Mouse (Mus musculus) heart, embryonic 13.5 days (tissue): Measurements from ENCODE around the gene Pomp. TPM values are rescaled to one million over a fixed set of nuclear protein-coding genes. Genes with fewer than 3 reads are reported as not detected.

ENCODE experiments used
- ATAC-seq: fragments of 200-750 bp; cut with Nextera tagmentation; 2 replicates; pipeline ENCODE4 v1.8.0; 2017; ENCODE audit warnings: moderate TSS enrichment; ENCODE audit not compliant: insufficient number of reproducible peaks, low FRiP score, low TSS enrichment; ENCODE audit errors: extremely low read depth
- H3K27ac ChIP-seq: fragments of 300-500 bp; sonication (generic); replicated peaks from 2 replicates; pipeline ENCODE4 v1.5.1; 2015; ENCODE audit warnings: moderate library complexity, mild to moderate bottlenecking, inconsistent platforms
- H3K27me3 ChIP-seq: fragments of 300-500 bp; sonication (generic); replicated peaks from 2 replicates; pipeline ENCODE4 v1.6.1; 2015; ENCODE audit warnings: mild to moderate bottlenecking, inconsistent platforms
- H3K36me3 ChIP-seq: fragments of 300-500 bp; sonication (generic); 2 replicates; pipeline ENCODE4 v1.6.1; 2015; ENCODE audit warnings: mild to moderate bottlenecking, inconsistent platforms
- H3K4me1 ChIP-seq: fragments of 300-500 bp; sonication (generic); 2 replicates; pipeline ENCODE4 v1.6.1; 2015; ENCODE audit warnings: inconsistent platforms
- H3K4me2 ChIP-seq: fragments of 300-500 bp; sonication (generic); 2 replicates; pipeline ENCODE4 v1.6.1; 2015; ENCODE audit warnings: inconsistent platforms, mild to moderate bottlenecking, moderate library complexity
- H3K4me3 ChIP-seq: fragments of 300-500 bp; sonication (generic); 2 replicates; pipeline ENCODE4 v1.5.1; 2015; ENCODE audit warnings: moderate library complexity, mild to moderate bottlenecking, inconsistent platforms
- H3K9ac ChIP-seq: fragments of 300-500 bp; sonication (generic); 2 replicates; pipeline ENCODE4 v1.6.1; 2015; ENCODE audit warnings: inconsistent platforms, mild to moderate bottlenecking, moderate library complexity
- H3K9me3 ChIP-seq: fragments of 300-500 bp; sonication (generic); 2 replicates; pipeline ENCODE4 v1.6.1; 2016; ENCODE audit warnings: inconsistent platforms
- WGBS: fragments of 180-500 bp; shearing (Covaris S2); methylation state at CpG from one replicate; pipeline ENCODE4 v1.1.7; 2015; ENCODE audit warnings: mixed read lengths; 5-methylcytosine and 5-hydroxymethylcytosine counted together
- polyA plus RNA-seq: library from polyadenylated mRNA; unstranded; fragments of >200 nt; fragmentation: Nextera tagmentation; extraction: Ambion mirVana; gene quantifications from 2 replicates; pipeline ENCODE4 v1.2.1, GENCODE M21; 2015

Pomp gene
- polyA plus RNA-seq, 1 experiment from 2014 or later = 303 TPM

DNA sequence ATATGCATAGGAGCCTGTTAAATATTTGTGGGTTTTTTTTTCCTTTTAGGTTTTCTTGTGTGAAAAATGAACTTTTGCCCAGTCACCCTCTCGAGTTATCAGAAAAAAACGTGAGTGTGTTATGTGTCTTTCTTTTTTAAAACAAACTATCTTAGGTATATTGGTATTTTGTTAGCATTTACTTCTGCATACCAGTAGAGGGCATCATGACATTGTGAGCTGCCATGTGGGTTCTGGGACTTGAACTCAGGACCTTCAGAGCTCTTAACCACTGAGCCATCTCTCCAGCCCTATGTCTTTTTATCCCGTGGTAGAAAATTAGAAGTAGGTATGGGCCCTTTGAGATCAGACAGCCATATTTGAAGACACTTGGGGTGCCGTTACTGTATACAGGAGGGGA, 8.4 kb downstream of the Pomp start:
- Histone ChIP-seq H3K9me3 (no peaks in the 10 kb centered on the region), H3K36me3 (peaks cover 98% of the 10 kb centered on the region), H3K27ac (no peak overlapping the region), H3K4me3 (no peak overlapping the region), H3K4me1 (no peaks in the 10 kb centered on the region), H3K9ac (no peak overlapping the region), H3K27me3 (no peaks in the 10 kb centered on the region), H3K4me2 (no peak overlapping the region)
- no peak for ATAC-seq
- 93% methylated on average over 4 of the region's 4 CpGs for WGBS

DNA sequence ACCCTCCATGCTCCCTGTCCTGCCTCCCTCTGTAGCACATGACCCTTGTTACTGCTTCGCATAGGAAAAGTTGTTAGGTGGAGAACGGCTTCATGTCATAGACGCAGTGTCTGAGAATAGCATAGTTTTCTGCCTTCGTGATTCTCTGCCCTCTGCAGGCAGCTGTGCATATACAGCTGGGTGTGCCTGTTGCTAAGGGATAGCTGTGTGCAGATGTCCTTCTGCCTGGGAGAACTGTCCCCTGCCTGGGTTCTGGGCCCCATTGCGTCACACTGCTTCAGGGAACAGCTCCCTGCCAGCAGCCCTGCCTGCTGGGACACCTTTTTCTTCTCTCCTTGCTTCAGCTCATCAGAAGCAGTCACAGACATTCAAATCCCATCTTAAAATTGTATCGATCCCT, 9.3 kb downstream of the Pomp start:
- H3K27me3 ChIP-seq = no peaks in the 10 kb centered on the region
- no peaks in the 10 kb centered on the region for H3K4me1 ChIP-seq
- H3K4me2 ChIP-seq = no peak overlapping the region
- H3K36me3 ChIP-seq = peaks cover 98% of the 10 kb centered on the region
- no peak overlapping the region for H3K4me3 ChIP-seq
- no peak overlapping the region for H3K9ac ChIP-seq
- H3K9me3 ChIP-seq = no peaks in the 10 kb centered on the region
- no peak overlapping the region for H3K27ac ChIP-seq
- ATAC-seq = no peak
- WGBS = 83% methylated on average over 6 of the region's 6 CpGs

DNA sequence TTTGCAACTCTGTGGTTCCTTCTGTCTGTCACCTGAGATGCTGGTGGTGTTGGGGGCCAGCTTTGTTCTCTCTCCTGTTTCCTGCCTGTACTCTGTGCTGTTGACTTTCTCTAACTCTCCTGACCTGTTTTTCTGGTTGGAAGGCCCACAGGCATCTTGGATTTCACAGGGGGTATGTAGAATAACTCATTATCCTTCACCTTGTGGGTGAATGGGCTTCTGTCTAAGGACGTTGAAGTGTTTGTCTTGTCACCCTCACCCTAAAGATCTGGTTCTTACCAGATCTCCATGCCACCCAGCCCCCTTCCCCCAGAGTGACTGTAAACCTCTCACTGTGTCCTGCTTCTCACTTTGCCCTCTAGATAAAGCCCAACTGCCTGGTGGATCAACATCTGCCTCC, 10.0 kb downstream of the Pomp start:
- Histone ChIP-seq H3K4me2 (no peak overlapping the region), H3K4me3 (no peak overlapping the region), H3K27ac (no peak overlapping the region), H3K4me1 (no peaks in the 10 kb centered on the region), H3K9me3 (no peaks in the 10 kb centered on the region), H3K36me3 (peaks cover 98% of the 10 kb centered on the region), H3K27me3 (no peaks in the 10 kb centered on the region), H3K9ac (no peak overlapping the region)
- WGBS = 68% methylated on average over 1 of the region's 1 CpGs
- no peak for ATAC-seq

DNA sequence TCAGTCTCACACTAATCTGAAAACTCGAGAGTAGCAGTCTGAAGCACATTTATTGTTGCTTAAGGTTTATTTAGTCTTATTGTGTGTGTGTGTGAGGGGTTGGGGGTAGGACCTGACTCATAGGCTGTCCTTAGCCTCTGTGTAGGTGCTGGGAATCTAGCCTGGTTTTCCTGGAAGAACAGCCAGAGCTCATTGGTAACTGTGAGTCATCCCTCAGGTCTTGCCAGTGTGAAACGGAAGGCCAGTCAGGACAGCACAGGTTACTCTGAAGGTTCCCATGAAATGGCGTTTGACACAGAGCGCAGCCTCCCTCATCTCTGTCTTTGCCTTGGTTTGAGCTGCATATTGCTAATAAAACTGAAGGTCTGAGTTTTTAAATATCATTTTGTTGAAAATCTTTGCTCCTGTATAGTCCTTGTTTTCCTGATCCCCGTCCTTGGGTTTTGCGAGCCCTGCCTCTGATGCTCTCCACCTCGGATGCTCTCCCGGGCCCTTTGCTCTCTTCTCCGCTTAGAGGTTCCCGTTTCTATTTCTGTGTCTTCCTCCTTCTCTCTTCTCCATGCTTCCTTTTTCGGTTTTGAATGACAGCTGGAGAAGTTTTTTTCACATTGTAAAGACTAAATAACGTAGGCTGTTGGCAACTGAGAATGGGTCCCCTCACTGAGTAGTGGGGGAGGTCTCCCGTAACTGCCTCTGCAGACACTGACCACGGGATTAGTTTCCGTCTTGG, 11.0 kb downstream of the Pomp start:
- H3K4me2 ChIP-seq = no peak overlapping the region
- no peak overlapping the region for H3K4me3 ChIP-seq
- no peaks in the 10 kb centered on the region for H3K4me1 ChIP-seq
- H3K36me3 ChIP-seq = peaks cover 98% of the 10 kb centered on the region
- no peaks in the 10 kb centered on the region for H3K9me3 ChIP-seq
- H3K9ac ChIP-seq = no peak overlapping the region
- H3K27me3 ChIP-seq = no peaks in the 10 kb centered on the region
- 88% methylated on average over 15 of the region's 15 CpGs for WGBS
- ATAC-seq = no peak
- no peak overlapping the region for H3K27ac ChIP-seq

DNA sequence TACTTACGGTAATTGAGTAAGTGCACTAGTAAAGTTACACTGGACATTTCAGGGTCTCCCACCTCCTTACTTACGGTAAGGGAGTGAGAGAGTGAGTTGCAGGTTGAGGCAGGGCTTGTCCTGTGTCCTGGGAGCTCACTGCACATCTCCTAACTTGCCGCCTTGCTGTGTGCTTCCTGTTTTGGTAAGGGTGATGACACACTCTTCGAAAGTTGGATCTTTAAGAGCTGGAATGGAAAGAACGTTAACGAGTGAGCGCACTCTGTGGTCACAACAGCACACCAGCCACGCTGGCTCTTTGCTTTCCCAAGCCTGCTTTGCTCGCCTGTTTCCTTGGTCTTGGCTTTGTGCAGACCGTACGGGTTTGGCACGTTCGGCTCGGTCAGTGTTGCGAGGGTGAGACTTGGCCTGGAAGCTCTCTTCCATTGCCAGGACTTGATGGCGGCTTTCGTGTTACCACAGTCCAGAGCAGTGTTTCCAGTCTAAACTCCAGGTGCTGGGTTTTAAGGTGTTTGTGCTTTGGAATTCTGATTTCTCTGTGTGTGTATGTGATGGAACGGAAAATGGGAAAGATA, 14.3 kb downstream of the Pomp start:
- 90% methylated on average over 18 of the region's 18 CpGs for WGBS
- Histone ChIP-seq H3K27me3 (no peaks in the 10 kb centered on the region), H3K27ac (no peak overlapping the region), H3K4me2 (no peak overlapping the region), H3K4me3 (no peak overlapping the region), H3K9me3 (peaks cover 4% of the 10 kb centered on the region; the same call in 1 of the 2 replicates), H3K9ac (no peak overlapping the region), H3K4me1 (no peaks in the 10 kb centered on the region), H3K36me3 (peaks cover 97% of the 10 kb centered on the region)
- ATAC-seq = no peak

DNA sequence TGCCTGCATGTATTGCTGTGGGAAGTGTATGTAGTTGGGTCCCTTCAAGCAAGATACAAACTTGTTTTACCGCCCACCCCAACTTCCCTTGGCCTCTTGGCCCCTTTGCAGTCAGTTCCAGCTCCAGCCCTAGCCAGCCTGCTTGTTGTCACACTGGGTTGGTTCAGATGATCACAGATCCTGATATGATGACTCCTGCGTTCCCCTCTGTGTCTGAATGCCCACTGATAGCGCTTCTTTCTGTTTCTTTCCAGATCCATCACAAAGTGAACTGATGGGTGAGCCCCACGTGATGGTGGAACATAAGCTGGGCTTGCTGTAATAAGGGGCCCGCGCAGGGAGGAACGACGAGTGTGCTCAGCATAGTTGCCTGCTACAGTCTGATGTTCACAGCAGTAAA, 14.9 kb downstream of the Pomp start:
- no peak for ATAC-seq
- Histone ChIP-seq H3K27ac (no peak overlapping the region), H3K27me3 (no peaks in the 10 kb centered on the region), H3K4me1 (no peaks in the 10 kb centered on the region), H3K4me3 (no peak overlapping the region), H3K36me3 (peaks cover 96% of the 10 kb centered on the region), H3K4me2 (no peak overlapping the region), H3K9me3 (peaks cover 4% of the 10 kb centered on the region; the same call in 1 of the 2 replicates), H3K9ac (no peak overlapping the region)
- WGBS = 90% methylated on average over 8 of the region's 8 CpGs

DNA sequence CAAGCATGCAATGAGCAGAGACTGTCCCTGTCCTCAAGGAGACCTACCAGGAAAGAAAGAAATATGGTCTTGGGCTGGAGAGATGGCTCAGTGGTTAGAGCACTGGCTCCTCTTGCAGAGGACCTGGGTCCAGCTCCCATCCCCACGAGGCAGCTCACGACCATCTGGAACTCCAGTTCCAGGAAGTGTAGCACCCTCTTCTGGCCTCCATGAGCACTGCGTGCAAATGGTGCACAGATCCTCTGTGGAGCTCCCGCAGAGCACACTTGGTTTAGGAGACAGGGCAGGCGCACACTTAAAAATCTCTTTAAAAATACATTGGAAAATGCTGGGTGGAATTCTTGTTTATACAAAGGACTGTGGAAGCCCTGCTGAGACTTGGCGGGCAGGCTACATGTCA, 17.3 kb downstream of the Pomp start:
- Histone ChIP-seq H3K36me3 (peaks cover 97% of the 10 kb centered on the region), H3K4me1 (no peaks in the 10 kb centered on the region), H3K4me3 (no peak overlapping the region), H3K9me3 (peaks cover 4% of the 10 kb centered on the region; the same call in 1 of the 2 replicates), H3K27ac (no peak overlapping the region), H3K4me2 (no peak overlapping the region), H3K27me3 (no peaks in the 10 kb centered on the region), H3K9ac (no peak overlapping the region)
- WGBS = 88% methylated on average over 6 of the region's 6 CpGs
- ATAC-seq = no peak

DNA sequence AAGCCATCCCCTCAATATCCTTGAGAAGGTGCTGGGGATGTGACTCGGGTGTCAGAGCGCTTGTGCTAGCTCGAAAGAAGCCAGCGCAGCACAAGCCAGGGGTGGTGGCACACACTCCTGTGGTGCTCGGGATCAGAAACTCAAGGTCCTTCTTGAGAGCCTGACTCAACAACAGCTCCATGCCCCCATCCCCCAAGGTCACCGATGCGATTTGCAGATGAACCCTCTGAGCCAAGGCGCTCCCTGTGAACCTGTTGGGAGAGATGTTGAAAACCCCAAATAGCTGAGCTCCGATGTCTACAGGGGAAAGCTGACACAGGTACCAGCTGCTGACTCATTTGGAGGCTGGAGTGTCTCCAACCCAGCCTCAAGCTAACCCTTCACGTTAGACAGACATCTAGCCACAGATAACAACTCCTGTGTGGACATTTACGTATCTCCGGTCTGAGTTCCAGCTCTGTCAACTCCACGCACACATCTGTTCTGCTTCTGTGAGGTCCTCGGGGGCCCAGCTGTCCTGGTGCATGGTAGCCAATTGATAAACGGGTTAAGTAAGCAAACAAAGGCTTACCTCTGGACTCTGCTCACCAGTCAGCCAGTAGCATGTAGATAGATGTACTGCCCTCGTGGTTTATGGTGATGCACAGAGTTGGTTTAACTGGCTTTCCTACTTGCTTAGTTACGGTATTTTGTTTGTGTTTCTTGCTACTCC, 19.9 kb downstream of the Pomp start:
- no peak for ATAC-seq
- 71% methylated on average over 17 of the region's 17 CpGs for WGBS
- H3K9me3 ChIP-seq = peaks cover 4% of the 10 kb centered on the region; the same call in 1 of the 2 replicates
- H3K36me3 ChIP-seq = peaks cover 76% of the 10 kb centered on the region
- H3K27me3 ChIP-seq = no peaks in the 10 kb centered on the region
- H3K4me3 ChIP-seq = no peak overlapping the region
- no peak overlapping the region for H3K4me2 ChIP-seq
- no peak overlapping the region for H3K9ac ChIP-seq
- H3K27ac ChIP-seq = no peak overlapping the region
- no peaks in the 10 kb centered on the region for H3K4me1 ChIP-seq

DNA sequence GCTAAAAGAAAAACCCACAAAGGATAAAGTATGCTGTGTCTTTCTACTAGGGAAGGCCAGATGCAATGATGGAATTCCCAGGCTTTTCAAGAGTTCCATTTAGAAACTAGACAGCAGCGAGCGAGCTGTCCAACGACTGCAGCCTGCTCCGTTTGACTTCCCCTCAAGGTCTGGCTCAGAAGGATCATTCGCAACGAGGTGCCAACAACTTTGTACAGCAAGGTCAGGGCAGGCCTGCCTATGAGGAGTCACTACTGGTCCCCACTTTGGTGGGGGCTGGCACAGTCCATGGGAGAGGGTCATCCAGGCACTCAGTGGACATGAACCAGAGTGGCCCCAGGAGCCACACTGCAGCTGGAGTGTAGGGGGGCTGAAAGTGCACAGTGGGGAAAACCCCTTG, 23.3 kb downstream of the Pomp start:
- 80% methylated on average over 6 of the region's 6 CpGs for WGBS
- H3K9me3 ChIP-seq = no peaks in the 10 kb centered on the region
- no peak overlapping the region for H3K4me2 ChIP-seq
- H3K27ac ChIP-seq = no peak overlapping the region
- peaks cover 53% of the 10 kb centered on the region for H3K36me3 ChIP-seq
- no peak overlapping the region for H3K4me3 ChIP-seq
- H3K27me3 ChIP-seq = no peaks in the 10 kb centered on the region
- H3K9ac ChIP-seq = no peak overlapping the region
- peaks cover 4% of the 10 kb centered on the region; the same call in 1 of the 2 replicates for H3K4me1 ChIP-seq
- no peak for ATAC-seq

DNA sequence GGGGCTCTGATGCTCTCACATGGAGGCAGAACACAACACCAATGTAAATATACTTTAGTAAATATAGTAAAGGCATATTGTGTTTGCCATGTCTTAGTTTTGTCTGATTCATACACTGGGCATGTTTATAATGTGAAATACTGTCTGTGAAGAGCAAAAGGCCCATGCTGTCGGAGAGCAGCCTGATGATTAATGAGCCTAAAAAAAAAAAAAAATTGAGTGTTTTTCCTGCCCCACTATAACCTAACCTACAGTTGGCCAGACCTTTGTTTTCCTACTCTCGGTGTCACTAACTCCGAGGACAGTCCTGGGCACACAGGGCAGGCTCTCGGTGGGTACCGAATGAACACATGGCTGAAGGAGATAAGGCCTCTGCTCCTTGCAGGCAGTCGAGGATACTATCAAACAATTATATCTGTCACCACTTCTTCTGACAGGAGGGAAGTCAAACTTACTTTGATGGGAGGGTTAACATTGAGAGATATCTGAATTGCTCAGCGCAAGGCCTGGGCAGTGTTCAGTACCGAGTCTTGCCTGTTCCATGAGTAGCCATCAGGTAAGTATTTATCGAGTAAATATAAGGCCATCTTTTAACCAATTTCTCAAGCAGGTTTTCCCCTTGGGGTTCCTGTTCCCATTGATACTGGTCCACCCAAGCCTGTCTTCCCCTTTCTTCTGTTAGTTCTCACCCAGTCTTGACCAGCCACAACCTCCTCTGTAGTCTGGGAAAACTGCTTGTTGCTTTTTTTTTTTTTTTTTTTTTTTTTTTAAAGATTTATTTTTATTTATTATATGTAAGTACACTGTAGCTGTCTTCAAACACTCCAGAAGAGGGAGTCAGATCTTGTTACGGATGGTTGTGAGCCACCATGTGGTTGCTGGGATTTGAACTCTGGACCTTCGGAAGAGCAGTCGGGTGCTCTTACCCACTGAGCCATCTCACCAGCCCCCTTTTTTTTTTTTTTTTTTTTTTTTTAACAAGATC, 28.3 kb downstream of the Pomp start:
- Histone ChIP-seq H3K4me2 (no peak overlapping the region), H3K4me1 (peaks cover 18% of the 10 kb centered on the region), H3K9me3 (no peaks in the 10 kb centered on the region), H3K9ac (no peak overlapping the region), H3K36me3 (peaks cover 9% of the 10 kb centered on the region; the same call in 1 of the 2 replicates), H3K4me3 (no peak overlapping the region), H3K27me3 (no peaks in the 10 kb centered on the region; the same call in 1 of the 2 replicates), H3K27ac (no peak overlapping the region)
- no peak; the same call in 1 of the 2 replicates for ATAC-seq
- WGBS = 32% methylated on average over 10 of the region's 12 CpGs

DNA sequence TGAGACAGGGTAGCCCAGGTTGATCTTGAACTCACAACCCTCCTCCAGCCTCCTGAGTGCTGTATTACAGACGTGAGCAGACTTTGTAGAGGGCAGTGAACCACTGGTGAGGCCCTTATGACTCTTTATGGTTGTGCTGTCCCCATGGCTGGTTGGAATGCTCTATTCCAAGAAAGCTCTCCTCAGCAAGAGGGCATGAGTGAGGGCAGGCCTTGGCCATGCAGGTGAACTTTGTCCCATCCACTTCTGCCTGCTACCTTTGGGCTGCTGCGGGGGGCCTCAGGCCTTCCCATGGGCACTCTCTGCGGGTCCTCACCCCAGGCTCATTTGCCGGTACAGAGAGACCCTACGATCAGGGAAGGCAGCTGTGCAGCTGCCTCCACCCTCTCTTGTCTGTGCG, 32.5 kb downstream of the Pomp start:
- no peaks in the 10 kb centered on the region for H3K9me3 ChIP-seq
- ATAC-seq = no peak
- peak overlapping the region; percentile 81 for H3K4me3 ChIP-seq
- H3K4me1 ChIP-seq = peaks cover 32% of the 10 kb centered on the region
- WGBS = 29% methylated on average over 6 of the region's 6 CpGs
- H3K27me3 ChIP-seq = peaks cover 3% of the 10 kb centered on the region; the same call in 1 of the 2 replicates
- peak overlapping the region; percentile 84 for H3K4me2 ChIP-seq
- peak overlapping the region; percentile 32; the same call in 1 of the 2 replicates for H3K27ac ChIP-seq
- H3K36me3 ChIP-seq = no peaks in the 10 kb centered on the region
- H3K9ac ChIP-seq = peak overlapping the region; percentile 47; the same call in 1 of the 2 replicates
